Mouse (Mus musculus): ENCODE measurements around the gene Aoc2. TPM values are rescaled to one million over a fixed set of nuclear protein-coding genes. Genes with fewer than 3 reads are reported as not detected.
A peak's percentile ranks its signal among the peaks of the same experiment; 100 is the strongest.

Aoc2 gene
- polyA plus RNA-seq, 1 experiment from 2014 or later: 1.4 TPM

- ATAC-seq (ENCODE audit: insufficient read depth, low FRiP score, low read depth): no peak
- 95% methylated on average over 8 of the region's 8 CpGs for WGBS
- H3K36me3 ChIP-seq: peaks cover 43% of the 10 kb centered on the region
- H3K27me3 ChIP-seq (replicated peaks): no peaks in the 10 kb centered on the region
- H3K9me3 ChIP-seq: no peaks in the 10 kb centered on the region
- H3K27ac ChIP-seq: no peak overlapping the region
- H3K4me3 ChIP-seq (replicated peaks): no peak overlapping the region
- no peak overlapping the region for H3K9ac ChIP-seq
- H3K4me2 ChIP-seq: no peak overlapping the region
- H3K4me1 ChIP-seq: no peaks in the 10 kb centered on the region
Measured at GRCm38 (mm10) chr11:101295191-101295590, 29.7 kb upstream of the Aoc2 start.

GRCm38 (mm10) chr11:101300881-101301280, 24.0 kb upstream of the Aoc2 start:
- H3K4me1 ChIP-seq: peaks cover 13% of the 10 kb centered on the region
- H3K36me3 ChIP-seq: peaks cover 15% of the 10 kb centered on the region; the same call in 1 of the 2 replicates
- H3K9me3 ChIP-seq: no peaks in the 10 kb centered on the region
- ATAC-seq (ENCODE audit: insufficient read depth, low FRiP score, low read depth): no peak
- no peaks in the 10 kb centered on the region for H3K27me3 ChIP-seq (replicated peaks)
- H3K27ac ChIP-seq: no peak overlapping the region
- peak overlapping the region; percentile 81 for H3K4me2 ChIP-seq
- peak overlapping the region; percentile 84 for H3K4me3 ChIP-seq (replicated peaks)
- H3K9ac ChIP-seq: peak overlapping the region; percentile 63; the same call in 1 of the 2 replicates
- WGBS: 63% methylated on average over 7 of the region's 7 CpGs

DNA sequence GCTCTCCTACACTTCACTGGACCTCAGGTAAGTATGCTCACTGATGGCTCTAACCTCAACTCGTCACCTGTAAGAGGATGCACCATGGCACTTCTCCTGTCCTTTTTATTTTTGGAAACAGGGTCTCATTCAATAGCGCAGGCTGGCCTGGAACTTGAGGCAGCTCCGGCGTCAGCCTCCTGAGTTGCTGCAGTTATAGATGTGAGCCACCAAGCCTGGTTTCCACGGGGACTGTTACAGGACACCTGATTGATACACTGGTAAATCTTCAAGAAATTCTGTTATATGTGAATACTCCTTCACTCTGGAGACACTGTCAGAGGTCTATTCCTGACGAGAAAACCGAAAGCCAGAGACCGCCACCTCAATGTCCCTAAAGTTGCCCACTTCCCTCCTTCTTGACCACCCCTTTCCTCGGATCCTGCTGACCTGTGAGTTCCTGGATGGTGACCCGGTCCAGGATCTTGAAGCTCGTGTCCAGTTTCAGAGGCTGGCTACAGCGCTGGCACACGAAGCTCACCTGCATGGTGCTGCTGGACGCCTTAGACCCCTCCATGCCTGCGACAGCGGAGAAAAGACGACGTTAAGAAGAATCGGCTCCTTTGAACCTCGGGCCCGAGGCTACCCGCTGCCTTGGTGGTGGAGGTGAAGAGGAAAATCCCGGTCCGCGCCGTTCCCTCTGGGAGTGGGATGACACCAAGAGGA, 23.4 kb upstream of the Aoc2 start:
- peaks cover 15% of the 10 kb centered on the region; the same call in 1 of the 2 replicates for H3K36me3 ChIP-seq
- WGBS: 11% methylated on average over 26 of the region's 26 CpGs
- H3K4me3 ChIP-seq (replicated peaks): peak overlapping the region; percentile 84
- H3K27ac ChIP-seq: peak overlapping the region; percentile 52
- no peaks in the 10 kb centered on the region for H3K9me3 ChIP-seq
- ATAC-seq (ENCODE audit: insufficient read depth, low FRiP score, low read depth): peak; percentile 11; the same call in 1 of the 2 replicates
- peaks cover 13% of the 10 kb centered on the region for H3K4me1 ChIP-seq
- H3K4me2 ChIP-seq: peak overlapping the region; percentile 81
- H3K27me3 ChIP-seq (replicated peaks): no peaks in the 10 kb centered on the region
- peak overlapping the region; percentile 63 for H3K9ac ChIP-seq

GRCm38 (mm10) chr11:101302004-101302798, 22.7 kb upstream of the Aoc2 start, which contains the start of gene Becn1:
Gene Becn1 (minus strand): TSS chr11:101302286.
- no peaks in the 10 kb centered on the region for H3K9me3 ChIP-seq

DNA sequence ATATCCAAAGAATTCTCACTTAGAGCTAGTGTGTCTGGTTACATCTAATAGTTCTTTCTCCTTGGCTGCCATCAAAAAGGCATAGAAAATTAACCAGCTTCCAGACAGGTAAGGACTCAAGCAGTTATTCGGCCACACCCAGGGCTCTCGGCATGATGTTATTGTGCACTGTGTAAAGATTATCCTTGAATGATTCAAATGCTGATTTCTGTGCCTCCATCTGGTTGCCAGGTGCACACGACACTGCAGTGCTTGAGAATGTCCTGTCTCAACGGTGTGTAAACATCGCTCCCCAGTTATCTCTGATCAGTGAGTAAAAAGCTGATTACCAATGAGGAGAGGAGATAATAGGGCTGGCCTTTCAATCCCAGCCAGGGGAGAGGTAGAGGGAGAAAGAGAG, 17.1 kb upstream of the Aoc2 start:
- Histone ChIP-seq H3K4me3 (replicated peaks) (no peak overlapping the region), H3K4me1 (no peaks in the 10 kb centered on the region), H3K27ac (no peak overlapping the region), H3K9ac (no peak overlapping the region), H3K36me3 (no peaks in the 10 kb centered on the region), H3K9me3 (no peaks in the 10 kb centered on the region), H3K4me2 (no peak overlapping the region), H3K27me3 (replicated peaks) (no peaks in the 10 kb centered on the region)
- 28% methylated on average over 5 of the region's 5 CpGs for WGBS
- no peak for ATAC-seq (ENCODE audit: insufficient read depth, low FRiP score, low read depth)

More at GRCm38 (mm10) chr11:101302004-101302798, 22.7 kb upstream of the Aoc2 start, which contains the start of gene Becn1:
- H3K9ac ChIP-seq: peak within 1 kb of the TSS; percentile 63
- H3K36me3 ChIP-seq: peaks cover 11% of the 10 kb centered on the region; the same call in 1 of the 2 replicates
- 6% methylated on average over 39 of the region's 39 CpGs for WGBS
- no peaks in the 10 kb centered on the region for H3K27me3 ChIP-seq (replicated peaks)
- H3K27ac ChIP-seq: peak within 1 kb of the TSS; percentile 52
- peaks cover 13% of the 10 kb centered on the region for H3K4me1 ChIP-seq
- peak within 1 kb of the TSS; percentile 84 for H3K4me3 ChIP-seq (replicated peaks)
- H3K4me2 ChIP-seq: peak within 1 kb of the TSS; percentile 81
- peak; percentile 88 for ATAC-seq (ENCODE audit: insufficient read depth, low FRiP score, low read depth)

GRCm38 (mm10) chr11:101311083-101311482, 13.8 kb upstream of the Aoc2 start:
- Histone ChIP-seq H3K4me3 (replicated peaks) (no peak overlapping the region), H3K4me2 (no peak overlapping the region), H3K9me3 (no peaks in the 10 kb centered on the region), H3K27me3 (replicated peaks) (no peaks in the 10 kb centered on the region), H3K9ac (no peak overlapping the region), H3K27ac (no peak overlapping the region), H3K4me1 (no peaks in the 10 kb centered on the region), H3K36me3 (no peaks in the 10 kb centered on the region)
- whole genome bisulfite sequencing: 75% methylated on average over 3 of the region's 3 CpGs
- ATAC-seq (ENCODE audit: insufficient read depth, low FRiP score, low read depth): no peak

DNA sequence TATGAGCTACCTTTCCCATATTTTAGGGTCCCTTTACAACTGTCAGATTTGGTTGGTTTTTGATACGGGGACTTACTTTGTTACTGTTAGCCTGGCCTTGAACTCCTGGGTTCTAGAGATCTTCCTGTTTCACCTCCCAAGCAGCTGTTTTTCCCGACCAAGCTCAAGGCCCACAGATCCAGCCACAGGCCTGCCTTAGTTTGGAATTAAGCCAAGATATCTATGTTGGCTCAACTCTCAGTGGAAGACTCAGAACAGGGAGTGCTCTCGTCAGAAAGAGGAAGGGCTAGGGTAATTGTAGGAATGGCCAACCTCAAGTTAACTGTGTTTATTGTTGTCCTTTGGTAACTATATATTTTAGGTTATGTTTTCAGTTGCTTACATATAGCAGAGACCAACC, 12.7 kb upstream of the Aoc2 start:
- Histone ChIP-seq H3K9me3 (no peaks in the 10 kb centered on the region), H3K4me2 (no peak overlapping the region), H3K27me3 (replicated peaks) (no peaks in the 10 kb centered on the region), H3K27ac (no peak overlapping the region), H3K4me1 (peaks cover 7% of the 10 kb centered on the region; the same call in 1 of the 2 replicates), H3K36me3 (no peaks in the 10 kb centered on the region), H3K4me3 (replicated peaks) (no peak overlapping the region), H3K9ac (no peak overlapping the region)
- 56% methylated on average over 3 of the region's 3 CpGs for WGBS
- no peak for ATAC-seq (ENCODE audit: insufficient read depth, low FRiP score, low read depth)

DNA sequence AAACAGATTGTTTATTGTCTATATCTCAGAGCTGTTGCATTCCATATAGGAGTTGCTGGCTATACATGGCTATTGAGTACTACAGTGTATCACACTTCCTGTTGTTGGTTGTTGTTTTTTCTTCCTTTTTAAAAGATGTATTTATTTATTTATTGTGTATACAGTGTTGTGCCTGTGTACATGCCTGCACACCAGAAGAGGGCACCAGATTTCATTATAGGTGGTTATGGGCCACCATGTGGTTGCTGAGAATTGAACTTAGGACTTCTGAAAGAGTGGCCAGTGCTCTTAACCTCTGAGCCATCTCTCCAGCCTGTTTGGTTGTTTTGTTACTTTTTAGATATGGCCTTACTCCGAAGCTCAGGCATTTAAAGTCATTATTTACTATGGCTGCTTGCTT, 10.3 kb upstream of the Aoc2 start:
- peaks cover 14% of the 10 kb centered on the region; the same call in 1 of the 2 replicates for H3K4me1 ChIP-seq
- whole genome bisulfite sequencing: 88% methylated on average over 1 of the region's 1 CpGs
- no peak for ATAC-seq (ENCODE audit: insufficient read depth, low FRiP score, low read depth)
- H3K27ac ChIP-seq: no peak overlapping the region
- no peak overlapping the region for H3K4me2 ChIP-seq
- H3K36me3 ChIP-seq: peaks cover 9% of the 10 kb centered on the region
- no peak overlapping the region for H3K9ac ChIP-seq
- no peaks in the 10 kb centered on the region for H3K9me3 ChIP-seq
- H3K27me3 ChIP-seq (replicated peaks): no peaks in the 10 kb centered on the region
- H3K4me3 ChIP-seq (replicated peaks): no peak overlapping the region

DNA sequence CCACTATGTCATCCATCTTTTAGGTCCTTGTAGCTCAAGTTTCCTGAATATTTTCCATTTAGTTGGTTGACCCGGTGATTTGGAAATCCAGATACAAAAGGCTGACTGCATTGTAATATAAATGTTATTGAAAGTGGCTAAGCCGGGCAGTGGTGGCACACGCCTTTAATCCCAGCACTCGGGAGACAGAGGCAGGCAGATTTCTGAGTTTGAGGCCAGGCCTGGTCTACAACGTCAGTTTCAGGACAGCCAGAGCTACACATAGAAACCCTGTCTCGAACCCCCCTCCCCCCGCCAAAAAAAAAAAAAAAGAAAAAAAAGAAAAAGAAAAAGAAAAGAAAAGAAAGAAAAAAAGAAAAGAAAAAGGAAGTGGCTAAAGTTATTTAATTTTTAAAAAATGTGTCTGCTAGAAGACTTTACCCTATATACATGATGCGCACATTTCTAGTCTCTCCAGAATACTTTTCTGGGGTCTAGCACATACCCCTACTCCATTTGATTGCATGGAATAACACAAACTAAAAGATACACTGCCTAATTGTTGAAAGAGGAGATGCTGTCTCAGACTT, 9.7 kb upstream of the Aoc2 start:
- no peak for ATAC-seq (ENCODE audit: insufficient read depth, low FRiP score, low read depth)
- Histone ChIP-seq H3K27me3 (replicated peaks) (no peaks in the 10 kb centered on the region), H3K4me1 (peaks cover 14% of the 10 kb centered on the region; the same call in 1 of the 2 replicates), H3K4me2 (peak overlapping the region; percentile 89), H3K36me3 (peaks cover 15% of the 10 kb centered on the region), H3K9me3 (no peaks in the 10 kb centered on the region), H3K4me3 (replicated peaks) (peak overlapping the region; percentile 98), H3K9ac (peak overlapping the region; percentile 95; the same call in 1 of the 2 replicates), H3K27ac (peak overlapping the region; percentile 81)
- WGBS: 73% methylated on average over 8 of the region's 8 CpGs

GRCm38 (mm10) chr11:101315665-101316500, 9.0 kb upstream of the Aoc2 start, which contains the start of gene Psme3:
Gene Psme3 (plus strand): TSS chr11:101316213.
- Histone ChIP-seq H3K4me2 (peak within 1 kb of the TSS; percentile 89), H3K4me3 (replicated peaks) (peak within 1 kb of the TSS; percentile 98), H3K36me3 (peaks cover 22% of the 10 kb centered on the region), H3K9ac (peak within 1 kb of the TSS; percentile 95), H3K27ac (peak within 1 kb of the TSS; percentile 81), H3K4me1 (peaks cover 14% of the 10 kb centered on the region; the same call in 1 of the 2 replicates), H3K27me3 (replicated peaks) (no peaks in the 10 kb centered on the region), H3K9me3 (no peaks in the 10 kb centered on the region)
- ATAC-seq (ENCODE audit: insufficient read depth, low FRiP score, low read depth): peak; percentile 90
- under 1% methylated on average over 62 of the region's 62 CpGs for WGBS

DNA sequence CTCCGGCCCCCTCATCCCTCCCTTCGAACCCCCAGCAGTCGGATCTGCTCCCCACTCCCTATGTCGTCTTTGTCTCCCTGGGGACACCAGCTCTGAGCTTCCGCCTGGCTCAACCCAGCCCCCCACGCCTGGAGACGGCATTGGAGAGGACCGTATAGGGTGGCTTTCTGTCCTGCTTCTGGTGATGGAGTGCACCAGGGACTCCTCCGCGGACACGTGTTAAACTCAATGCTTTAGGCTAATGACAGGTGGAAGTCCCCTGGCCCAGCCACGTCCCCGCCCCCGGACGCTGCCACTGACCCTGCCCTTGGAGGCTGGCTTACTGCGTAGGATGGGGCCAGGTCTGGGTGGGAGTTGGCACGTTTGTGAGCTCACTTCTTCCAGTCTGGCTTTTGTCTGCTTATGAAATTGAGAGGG, 8.4 kb upstream of the Aoc2 start:
- no peaks in the 10 kb centered on the region for H3K9me3 ChIP-seq
- WGBS: under 1% methylated on average over 17 of the region's 17 CpGs
- H3K4me1 ChIP-seq: peaks cover 14% of the 10 kb centered on the region; the same call in 1 of the 2 replicates

More for the DNA sequence above, 8.4 kb upstream of the Aoc2 start:
- Histone ChIP-seq H3K4me3 (replicated peaks) (peak overlapping the region; percentile 98), H3K36me3 (peaks cover 28% of the 10 kb centered on the region), H3K4me2 (peak overlapping the region; percentile 89), H3K9ac (peak overlapping the region; percentile 95), H3K27me3 (replicated peaks) (no peaks in the 10 kb centered on the region), H3K27ac (peak overlapping the region; percentile 81)
- ATAC-seq (ENCODE audit: insufficient read depth, low FRiP score, low read depth): peak; percentile 54
